Mouse (Mus musculus) lung, embryonic 14.5 days (tissue): ENCODE measurements around the gene Tnnt3. TPM values are rescaled to one million over a fixed set of nuclear protein-coding genes. Genes with fewer than 3 reads are reported as not detected.

Experiments used
- ATAC-seq: fragments of 200-750 bp; cut with Nextera tagmentation; 2 replicates; pipeline ENCODE4 v1.8.0; 2017; ENCODE audit warnings: mild to moderate bottlenecking, moderate TSS enrichment, moderate library complexity; ENCODE audit not compliant: insufficient read depth
- DNase-seq: peaks from one replicate; pipeline ENCODE4 v3.0.0-alpha.2; 2015
- H3K27ac ChIP-seq: fragments of 300-500 bp; sonication (generic); 2 replicates; pipeline ENCODE4 v1.5.1; 2014; ENCODE audit warnings: low read depth, mild to moderate bottlenecking, moderate library complexity
- H3K27me3 ChIP-seq: fragments of 300-500 bp; sonication (generic); 2 replicates; pipeline ENCODE4 v1.6.1; 2014; ENCODE audit warnings: low read length, control low read depth; ENCODE audit not compliant: insufficient read depth
- H3K36me3 ChIP-seq: fragments of 300-500 bp; sonication (generic); 2 replicates; pipeline ENCODE4 v1.6.1; 2014; ENCODE audit warnings: control low read depth; ENCODE audit not compliant: insufficient read depth
- H3K4me1 ChIP-seq: fragments of 300-500 bp; sonication (generic); 2 replicates; pipeline ENCODE4 v1.6.1; 2014; ENCODE audit warnings: antibody characterized with exemption, control low read depth; ENCODE audit not compliant: insufficient read depth
- H3K4me2 ChIP-seq: fragments of 300-500 bp; sonication (generic); 2 replicates; pipeline ENCODE4 v1.6.1; 2014; ENCODE audit warnings: mild to moderate bottlenecking
- H3K4me3 ChIP-seq: fragments of 300-500 bp; sonication (generic); 2 replicates; pipeline ENCODE4 v1.5.1; 2014; ENCODE audit warnings: low read depth, low read length
- H3K9ac ChIP-seq: fragments of 300-500 bp; sonication (generic); 2 replicates; pipeline ENCODE4 v1.6.1; 2014
- H3K9me3 ChIP-seq: fragments of 300-500 bp; sonication (generic); 2 replicates; pipeline ENCODE4 v1.6.1; 2016; ENCODE audit warnings: low read depth, low read length, control low read depth
- CTCF ChIP-seq: IDR thresholded peaks from 2 replicates; pipeline ENCODE4 v1.5.1; 2016; ENCODE audit warnings: antibody characterized with exemption, low read depth
- WGBS: fragments of 180-500 bp; shearing (Covaris S2); extraction: QIAGEN DNeasy Blood & Tissue Kit; methylation state at CpG from one replicate; pipeline ENCODE4 v1.1.7; 2014; 5-methylcytosine and 5-hydroxymethylcytosine counted together
- polyA plus RNA-seq: library from polyadenylated mRNA; unstranded; fragments of >200 nt; fragmentation: Nextera tagmentation; extraction: Ambion mirVana; gene quantifications from 2 replicates; pipeline ENCODE4 v1.2.1, GENCODE M21; 2014

Tnnt3 gene
- polyA plus RNA-seq, 1 experiment from 2014 or later: 1.5 TPM

GRCm38 (mm10) chr7:142488053-142488452 is 10.6 kb upstream of the Tnnt3 start:
- H3K36me3 ChIP-seq: peaks cover 75% of the 10 kb centered on the region
- H3K4me1 ChIP-seq: peaks cover 7% of the 10 kb centered on the region
- 58% methylated on average over 3 of the region's 3 CpGs for WGBS

DNA sequence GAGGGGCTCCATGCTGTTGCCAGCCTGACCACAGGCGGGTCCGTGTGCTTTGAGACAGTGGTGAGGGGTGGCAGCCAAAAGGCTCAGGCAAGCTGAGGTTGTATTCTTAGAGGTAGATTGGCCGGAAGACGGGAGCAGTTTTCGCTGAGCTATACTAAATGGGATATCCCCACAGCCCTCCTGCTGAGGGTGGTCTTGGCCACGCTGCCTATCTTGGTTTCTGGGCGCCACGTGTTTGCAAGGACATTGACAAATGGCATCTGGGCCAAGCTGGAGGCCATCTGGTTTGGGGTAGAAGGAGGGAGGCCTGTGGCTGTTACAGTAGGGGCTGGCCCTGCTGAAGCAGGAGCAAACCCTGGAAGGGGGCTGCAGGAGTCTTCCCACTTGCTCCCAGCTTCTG is 5.1 kb upstream of the Tnnt3 start:
- no peak overlapping the region; the same call in 1 of the 2 replicates for H3K27ac ChIP-seq
- peak; percentile 66 for DNase-seq
- H3K9ac ChIP-seq: peak overlapping the region; percentile 4; the same call in 1 of the 2 replicates
- 0 out of 2 replicates have a peak, but pooled peaks have one; percentile 11 for ATAC-seq
- no peak for TF ChIP-seq CTCF
- H3K9me3 ChIP-seq: no peaks in the 10 kb centered on the region
- H3K36me3 ChIP-seq: peaks cover 50% of the 10 kb centered on the region
- H3K4me3 ChIP-seq: no peak overlapping the region
- no peaks in the 10 kb centered on the region for H3K4me1 ChIP-seq
- H3K27me3 ChIP-seq: no peaks in the 10 kb centered on the region
- 47% methylated on average over 8 of the region's 8 CpGs for WGBS
- no peak overlapping the region for H3K4me2 ChIP-seq

More at GRCm38 (mm10) chr7:142488053-142488452, 10.6 kb upstream of the Tnnt3 start:
- H3K9me3 ChIP-seq: no peaks in the 10 kb centered on the region
- no peaks in the 10 kb centered on the region for H3K27me3 ChIP-seq
- DNase-seq (no peak), ATAC-seq (no peak)
- no peak overlapping the region for H3K4me2 ChIP-seq
- no peak overlapping the region for H3K9ac ChIP-seq
- TF ChIP-seq CTCF: no peak
- H3K27ac ChIP-seq: peak overlapping the region; percentile 64; the same call in 1 of the 2 replicates
- no peak overlapping the region for H3K4me3 ChIP-seq

GRCm38 (mm10) chr7:142496158-142496557 is 2.5 kb upstream of the Tnnt3 start:
- H3K36me3 ChIP-seq: peaks cover 24% of the 10 kb centered on the region; the same call in 1 of the 2 replicates
- H3K27me3 ChIP-seq: no peaks in the 10 kb centered on the region
- no peak overlapping the region for H3K9ac ChIP-seq
- H3K4me2 ChIP-seq: no peak overlapping the region
- ATAC-seq: no peak
- no peaks in the 10 kb centered on the region for H3K9me3 ChIP-seq
- no peak for TF ChIP-seq CTCF
- H3K4me1 ChIP-seq: 0 out of 2 replicates have a peak, but pooled peaks cover 2% of the 10 kb centered on the region
- H3K27ac ChIP-seq: no peak overlapping the region
- no peak overlapping the region for H3K4me3 ChIP-seq
- WGBS: 85% methylated on average over 3 of the region's 3 CpGs
- no peak for DNase-seq

GRCm38 (mm10) chr7:142496800-142497199 is 1.8 kb upstream of the Tnnt3 start:
- H3K27me3 ChIP-seq: no peaks in the 10 kb centered on the region
- H3K4me2 ChIP-seq: no peak overlapping the region
- peaks cover 19% of the 10 kb centered on the region; the same call in 1 of the 2 replicates for H3K36me3 ChIP-seq
- no peak overlapping the region for H3K27ac ChIP-seq
- peak; percentile 57 for TF ChIP-seq CTCF
- no peaks in the 10 kb centered on the region for H3K9me3 ChIP-seq
- ATAC-seq: no peak
- 84% methylated on average over 5 of the region's 5 CpGs for whole genome bisulfite sequencing
- H3K4me1 ChIP-seq: 0 out of 2 replicates have a peak, but pooled peaks cover 2% of the 10 kb centered on the region
- H3K9ac ChIP-seq: no peak overlapping the region
- no peak overlapping the region for H3K4me3 ChIP-seq
- DNase-seq: no peak

DNA sequence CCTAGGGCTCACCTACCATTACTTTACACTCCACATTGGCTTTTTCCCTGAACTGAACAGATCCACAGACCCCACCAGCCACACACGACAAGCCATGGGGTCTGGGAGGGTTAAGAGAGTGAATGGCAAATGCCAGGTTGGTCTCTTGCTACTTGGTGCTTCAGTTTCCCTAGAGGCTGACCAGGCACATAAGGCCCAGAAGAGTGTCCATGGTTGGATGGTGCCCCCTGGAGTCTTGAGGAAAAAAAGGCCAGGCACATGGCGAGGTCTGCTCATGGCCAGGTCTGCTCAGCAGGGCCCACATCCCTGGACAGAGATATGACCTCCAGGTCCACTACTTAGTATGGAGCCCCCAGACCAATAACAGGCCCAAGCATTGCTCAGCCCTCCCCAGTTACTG is 861 bp upstream of the Tnnt3 start:
- TF ChIP-seq CTCF: peak; percentile 53
- ATAC-seq (no peak), DNase-seq (peak; percentile 53)
- Histone ChIP-seq H3K27ac (no peak overlapping the region), H3K4me2 (no peak overlapping the region), H3K27me3 (no peaks in the 10 kb centered on the region), H3K36me3 (peaks cover 11% of the 10 kb centered on the region; the same call in 1 of the 2 replicates), H3K9me3 (no peaks in the 10 kb centered on the region), H3K4me1 (0 out of 2 replicates have a peak, but pooled peaks cover 2% of the 10 kb centered on the region), H3K9ac (no peak overlapping the region), H3K4me3 (no peak overlapping the region)
- 91% methylated on average over 2 of the region's 2 CpGs for WGBS

- 54% methylated on average over 5 of the region's 5 CpGs for WGBS
- no peaks in the 10 kb centered on the region for H3K9me3 ChIP-seq
Measured at GRCm38 (mm10) chr7:142499010-142499721, 530 bp downstream of the Tnnt3 start.

DNA sequence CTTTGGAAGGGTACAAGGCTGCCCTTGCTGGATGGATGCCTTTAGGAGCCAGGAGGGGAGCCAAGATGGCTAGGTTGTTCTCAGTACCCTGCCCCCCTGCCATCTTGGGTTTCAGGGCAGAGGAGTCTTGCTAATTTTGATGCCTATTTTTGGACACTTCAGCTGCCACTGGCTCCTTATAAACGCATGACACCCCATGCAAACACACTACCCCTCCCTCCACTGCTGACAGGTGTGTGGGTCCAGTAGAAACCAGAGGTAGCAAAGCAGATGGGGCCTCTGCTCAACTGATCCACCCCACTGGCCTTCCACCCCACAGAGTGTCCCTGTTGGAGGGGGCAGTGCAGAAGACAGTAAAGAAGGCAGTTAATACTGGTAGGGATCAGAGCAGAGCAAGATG is 1.4 kb downstream of the Tnnt3 start:
- no peak for ATAC-seq
- WGBS: 91% methylated on average over 1 of the region's 1 CpGs

More at GRCm38 (mm10) chr7:142499010-142499721, 530 bp downstream of the Tnnt3 start:
- ATAC-seq: no peak
- Histone ChIP-seq H3K36me3 (peaks cover 4% of the 10 kb centered on the region; the same call in 1 of the 2 replicates), H3K4me3 (no peak overlapping the region), H3K4me2 (no peak overlapping the region), H3K9ac (no peak overlapping the region), H3K4me1 (0 out of 2 replicates have a peak, but pooled peaks cover 2% of the 10 kb centered on the region), H3K27me3 (no peaks in the 10 kb centered on the region), H3K27ac (no peak overlapping the region; the same call in 1 of the 2 replicates)
- no peak for DNase-seq
- no peak for TF ChIP-seq CTCF

More for the DNA sequence above, 1.4 kb downstream of the Tnnt3 start:
- Histone ChIP-seq H3K4me3 (no peak overlapping the region), H3K36me3 (no peaks in the 10 kb centered on the region), H3K4me1 (0 out of 2 replicates have a peak, but pooled peaks cover 2% of the 10 kb centered on the region), H3K27me3 (no peaks in the 10 kb centered on the region), H3K27ac (no peak overlapping the region), H3K9ac (no peak overlapping the region), H3K4me2 (no peak overlapping the region), H3K9me3 (no peaks in the 10 kb centered on the region)
- no peak for DNase-seq
- no peak for TF ChIP-seq CTCF
